Mouse (Mus musculus): ENCODE measurements around the gene Med27.

- TF ChIP-seq POLR2A (IDR thresholded peaks at IDR 0.05; ENCODE audit: low read depth, low read length), result no peak
- no peak for TF ChIP-seq CTCF (IDR thresholded peaks at IDR 0.05; ENCODE audit: extremely low read depth, insufficient read length, insufficient replicate concordance, low read depth, low read length)
Observed at GRCm38 (mm10) chr2:29391996-29392395, 45.4 kb downstream of the Med27 start.
